Mouse (Mus musculus) liver (tissue): ENCODE measurements around the gene Akap2.

Source experiments
- DNase-seq: peaks from one replicate; pipeline ENCODE4 v3.0.0-alpha.2; 2020; ENCODE audit warnings: mixed read lengths

The Akap2 gene

GRCm38 (mm10) chr4:57799297-57799696 lies 81.8 kb downstream of the Akap2 start:
- no peak for DNase-seq

- DNase-seq = no peak
These were observed 83.8 kb downstream of the Akap2 start for GRCm38 (mm10) chr4:57801239-57801638.

GRCm38 (mm10) chr4:57801986-57802385 lies 84.5 kb downstream of the Akap2 start:
- no peak for DNase-seq

GRCm38 (mm10) chr4:57802411-57802810 lies 85.0 kb downstream of the Akap2 start:
- DNase-seq = no peak

DNA sequence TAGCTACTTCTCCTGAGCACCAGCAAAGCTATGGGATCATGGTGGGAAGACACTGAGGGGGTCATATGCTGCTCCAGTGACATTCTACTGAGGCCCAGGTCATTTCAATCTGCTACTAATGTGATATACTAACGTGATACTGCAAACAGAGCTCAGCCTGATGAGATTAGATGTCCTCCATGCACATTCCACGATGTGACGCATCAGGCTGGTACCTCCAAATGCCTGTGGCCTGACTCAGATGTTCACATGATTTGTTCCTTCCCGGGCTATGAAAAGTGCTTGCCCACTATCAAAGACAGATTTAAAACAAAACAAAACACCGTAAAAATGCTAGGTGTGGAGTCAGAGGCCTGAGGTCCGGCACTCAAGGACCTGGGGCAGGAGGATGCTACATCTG lies 87.4 kb downstream of the Akap2 start:
- DNase-seq = no peak

DNA sequence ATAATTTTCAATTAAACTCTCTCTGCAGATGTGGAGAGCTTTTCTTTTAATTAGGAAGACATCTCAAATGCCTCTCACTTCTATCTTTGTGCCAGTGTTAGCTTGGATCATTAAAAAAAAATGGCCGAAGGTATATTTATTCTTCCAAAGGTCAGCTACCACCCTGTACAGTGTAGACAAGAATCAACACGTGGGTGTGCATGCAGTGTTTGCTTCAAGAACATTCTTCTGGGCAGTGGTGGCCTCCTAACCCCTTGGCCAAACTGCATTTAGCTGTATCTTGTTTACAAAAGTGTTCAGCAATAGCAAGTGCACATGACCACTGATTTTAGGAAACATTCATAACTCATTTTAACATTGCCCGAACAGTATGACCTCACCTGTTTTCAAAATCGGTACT lies 92.0 kb downstream of the Akap2 start:
- no peak for DNase-seq

GRCm38 (mm10) chr4:57812075-57812474 lies 94.6 kb downstream of the Akap2 start:
- no peak for DNase-seq

- peak; percentile 52 for DNase-seq
These were observed 95.6 kb downstream of the Akap2 start for GRCm38 (mm10) chr4:57812916-57813575.

GRCm38 (mm10) chr4:57813576-57813945 lies 96.1 kb downstream of the Akap2 start:
- DNase-seq = no peak

GRCm38 (mm10) chr4:57815355-57815754 lies 97.9 kb downstream of the Akap2 start:
- no peak for DNase-seq

DNA sequence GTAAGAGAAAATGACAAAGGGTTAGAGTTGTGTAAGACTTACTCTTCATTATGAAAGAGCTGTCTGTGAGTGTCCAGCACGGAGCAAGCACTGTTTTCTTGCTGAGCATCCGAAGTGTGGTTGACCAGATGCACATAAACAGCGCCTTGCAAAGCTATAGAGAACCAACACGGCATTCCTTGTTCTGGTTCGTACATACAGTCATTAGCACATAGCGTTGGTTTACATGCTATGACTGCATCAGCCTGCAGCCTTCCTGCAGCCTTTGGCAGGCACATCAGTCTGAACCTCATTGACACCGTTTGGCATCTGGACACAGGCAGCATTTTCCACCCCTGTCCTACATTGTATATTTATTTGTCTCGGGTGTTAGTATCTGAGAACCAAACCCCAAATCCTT lies 98.7 kb downstream of the Akap2 start:
- no peak for DNase-seq

DNA sequence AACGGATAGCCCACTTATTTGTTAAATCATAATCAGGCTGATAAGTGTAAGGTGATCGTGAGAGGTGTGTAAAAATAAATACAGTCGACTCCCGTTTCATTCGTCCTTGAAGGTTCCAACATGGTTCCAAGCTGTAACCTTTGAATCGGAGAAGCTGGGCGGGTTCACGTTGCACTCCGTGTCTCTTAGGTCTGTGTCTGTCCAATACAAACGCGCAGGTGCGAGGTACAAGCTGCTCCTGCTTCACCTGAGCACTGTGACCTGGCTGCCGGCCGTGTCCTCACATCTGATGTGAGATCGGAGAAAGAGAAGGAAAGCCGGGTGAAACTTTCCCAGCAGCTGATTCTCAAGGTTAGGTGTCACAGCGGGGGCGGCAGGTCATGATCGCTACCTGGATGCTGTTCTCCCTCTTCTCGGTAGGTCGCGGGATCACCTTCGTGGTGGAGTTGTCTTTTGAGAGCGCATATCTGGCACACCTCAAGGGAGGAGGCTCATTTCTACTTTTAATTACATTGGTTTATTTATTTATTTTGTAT lies 103.5 kb downstream of the Akap2 start:
- DNase-seq = no peak

DNA sequence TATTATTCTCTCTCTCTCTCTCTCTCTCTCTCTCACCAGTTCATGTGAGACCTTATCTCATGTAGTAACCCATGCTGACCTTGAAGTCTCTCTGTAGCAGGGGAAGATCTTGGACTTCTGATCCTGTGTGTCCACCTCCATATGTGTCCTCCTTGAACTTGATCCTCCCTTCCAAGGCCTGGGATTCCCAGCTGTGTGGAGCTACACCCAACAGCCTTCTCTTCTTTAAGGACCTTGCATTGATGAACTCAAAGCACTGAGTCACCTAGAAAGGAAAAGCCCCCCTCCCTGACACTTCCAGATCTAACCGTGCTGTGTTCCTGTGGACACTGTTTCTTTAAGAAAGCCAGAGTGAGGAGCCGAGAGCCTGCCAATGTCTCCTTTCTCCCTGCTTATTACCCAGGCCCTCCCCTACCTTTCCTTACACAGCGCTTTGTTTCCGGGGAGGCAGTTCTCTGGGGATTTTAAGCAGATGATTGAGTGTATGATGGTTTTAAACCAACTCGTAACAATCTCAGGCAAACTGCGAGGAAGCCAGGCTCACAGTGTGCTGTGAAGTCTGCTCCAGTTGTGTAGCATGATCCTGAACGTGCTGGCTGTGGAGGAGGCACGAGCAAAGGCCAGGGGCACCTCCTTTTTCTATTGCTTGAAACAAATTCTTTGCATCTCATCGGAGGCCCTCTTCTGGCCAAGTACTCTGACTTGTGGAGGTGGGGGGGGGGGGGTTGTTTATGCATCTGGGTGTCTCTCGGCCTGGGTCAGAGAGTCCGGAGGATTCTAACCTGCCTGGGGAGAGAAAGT lies 104.3 kb downstream of the Akap2 start:
- DNase-seq = no peak

DNA sequence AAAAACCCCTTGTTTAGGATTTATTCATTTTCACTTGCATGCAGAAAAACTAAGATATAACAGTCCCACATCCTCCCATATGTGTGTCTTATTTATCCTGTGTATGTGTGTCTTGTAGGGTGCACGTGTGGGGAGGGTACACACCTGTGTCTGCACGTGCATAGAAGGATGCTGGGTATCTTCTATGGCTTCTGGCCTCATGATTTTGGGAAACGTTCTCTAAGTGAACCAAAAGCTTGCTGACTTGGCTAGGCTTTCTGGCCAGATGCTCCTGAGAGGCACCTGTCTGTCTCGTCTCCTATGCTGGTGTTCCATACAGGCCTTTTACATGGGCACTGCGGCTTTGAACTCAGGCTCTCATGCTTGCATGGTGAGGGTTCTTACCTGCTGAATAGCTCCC lies 105.2 kb downstream of the Akap2 start:
- no peak for DNase-seq

DNA sequence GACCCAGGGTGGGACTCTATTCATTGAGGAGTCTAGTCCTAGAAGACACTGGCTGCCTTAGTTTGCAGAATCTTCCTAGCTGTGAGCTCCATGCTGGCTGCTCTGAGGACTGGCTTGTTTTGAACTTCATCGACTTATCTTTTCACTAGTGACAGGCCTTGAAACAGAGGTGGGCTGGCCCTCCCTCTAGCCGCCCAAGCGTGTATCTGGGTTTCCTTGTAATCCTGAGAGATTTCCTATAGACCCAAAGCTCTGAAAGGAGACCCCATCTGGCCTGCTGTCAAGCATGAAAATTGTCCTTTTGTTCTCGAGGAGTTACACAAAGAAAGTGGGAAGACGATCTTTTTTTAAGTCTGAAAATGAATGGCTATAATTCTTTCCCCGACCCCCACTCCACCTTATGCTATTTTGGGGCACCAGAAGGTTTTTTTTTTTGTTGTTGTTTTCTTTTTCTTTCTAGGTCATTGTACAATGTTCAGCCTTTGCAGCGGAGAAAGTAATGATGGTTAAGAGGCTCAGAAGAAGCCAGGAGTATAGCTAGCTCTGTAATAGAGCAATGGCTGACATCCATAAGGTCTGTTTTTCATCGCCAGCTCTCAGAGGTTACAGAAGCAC lies 107.3 kb downstream of the Akap2 start:
- no peak for DNase-seq

DNA sequence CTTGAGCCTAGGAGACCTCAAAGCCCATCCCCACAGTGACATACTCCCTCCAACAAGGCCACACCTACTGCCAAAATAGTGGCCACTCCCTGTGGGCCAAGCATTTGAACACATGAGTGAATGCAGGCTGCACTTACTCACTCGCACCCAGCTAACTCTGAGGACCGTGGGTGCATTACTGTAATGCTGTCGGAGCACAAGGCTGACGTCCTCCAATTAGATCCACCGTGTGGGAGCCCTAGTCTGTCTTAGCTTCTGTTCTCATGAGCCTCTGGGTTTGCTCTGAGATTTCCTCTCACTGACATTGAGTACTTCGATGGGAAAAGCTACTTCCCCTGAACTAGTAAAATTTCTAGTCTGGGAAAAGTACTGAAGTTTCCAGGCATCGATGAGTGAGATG lies 108.8 kb downstream of the Akap2 start:
- DNase-seq = no peak

DNA sequence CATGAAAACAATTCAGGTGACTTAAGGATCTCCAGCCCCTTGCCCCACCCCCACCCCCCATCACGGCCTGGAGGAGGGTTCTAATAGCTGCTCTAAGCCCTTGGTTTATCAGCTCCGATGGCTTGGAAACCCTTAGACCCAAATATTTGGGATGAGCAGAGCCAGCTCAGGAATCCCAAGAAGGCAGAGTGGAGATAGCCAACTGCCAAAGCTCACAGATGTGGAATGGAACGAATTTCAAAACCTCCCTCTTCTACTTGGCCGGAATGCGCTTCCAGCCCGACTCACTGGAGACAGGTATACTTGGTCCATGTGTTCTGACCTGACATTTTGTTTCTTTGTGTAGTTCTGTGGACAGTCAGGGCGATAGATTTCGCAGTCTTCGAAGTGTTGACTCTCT lies 111.7 kb downstream of the Akap2 start:
- DNase-seq = no peak

DNA sequence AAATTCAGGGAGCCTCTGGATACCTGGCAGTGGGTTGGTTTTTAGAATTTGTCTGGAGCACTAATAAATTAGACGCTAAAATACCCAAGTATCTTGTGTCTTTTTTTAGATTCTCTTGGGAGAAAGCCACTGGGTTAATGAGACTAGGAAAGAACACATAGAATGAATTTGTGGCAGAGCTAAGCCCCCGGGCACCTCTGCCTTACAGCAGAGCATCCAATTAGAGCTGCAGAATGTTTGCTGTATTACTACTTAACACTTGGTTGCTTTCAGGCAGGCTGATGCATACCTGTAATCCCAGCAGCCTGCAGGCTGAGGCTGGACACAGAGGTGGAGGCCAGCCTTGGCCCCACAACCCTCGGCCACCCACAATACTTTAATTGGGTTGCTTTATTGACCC lies 112.3 kb downstream of the Akap2 start:
- no peak for DNase-seq

GRCm38 (mm10) chr4:57832318-57832717 lies 114.9 kb downstream of the Akap2 start:
- DNase-seq = no peak

GRCm38 (mm10) chr4:57833060-57833459 lies 115.6 kb downstream of the Akap2 start:
- peak; percentile 26 for DNase-seq

GRCm38 (mm10) chr4:57834141-57834540 lies 116.7 kb downstream of the Akap2 start:
- no peak for DNase-seq

DNA sequence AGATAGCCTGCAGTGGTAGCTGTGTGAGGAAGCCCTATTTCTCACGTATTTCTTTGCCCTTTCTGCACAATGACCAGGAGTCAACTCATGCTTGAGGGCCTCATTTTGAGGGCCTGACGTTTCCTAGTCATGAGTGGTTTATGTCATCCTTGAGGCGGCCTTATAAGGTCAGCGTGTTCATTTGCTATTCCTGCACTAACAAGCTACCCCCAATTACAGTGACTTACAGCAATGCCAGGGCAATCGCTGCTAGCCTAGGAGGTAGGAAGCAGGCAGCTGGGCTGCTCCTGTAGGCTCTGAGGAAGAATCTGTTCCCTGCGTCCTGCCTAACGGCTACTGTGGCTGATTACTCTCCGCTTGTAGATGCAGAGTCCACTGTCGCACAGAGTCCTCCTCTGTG lies 119.6 kb downstream of the Akap2 start:
- DNase-seq = no peak

- no peak for DNase-seq
These were observed 121.9 kb downstream of the Akap2 start for GRCm38 (mm10) chr4:57839343-57839742.

DNA sequence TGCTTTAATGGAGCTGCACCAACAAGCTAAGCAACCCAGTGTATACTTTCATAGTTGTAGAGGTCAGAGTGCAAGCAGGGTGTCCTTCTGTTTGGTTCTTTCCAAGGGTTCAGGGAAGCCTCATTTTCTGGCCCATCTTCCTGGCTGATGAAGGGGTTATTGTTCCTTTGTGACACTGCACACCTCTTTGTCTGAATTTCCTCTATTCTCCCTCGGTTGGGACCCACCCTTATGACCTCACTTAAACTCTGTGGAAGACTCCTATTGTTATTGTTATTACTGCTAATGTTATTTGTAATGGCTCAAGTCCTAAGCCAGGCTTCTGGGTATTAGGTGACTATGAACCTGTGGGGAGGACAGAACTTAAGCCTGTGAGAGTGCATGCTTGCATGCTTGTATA lies 124.5 kb downstream of the Akap2 start:
- no peak for DNase-seq
